Mouse (Mus musculus) embryonic fibroblast, embryonic 13.5 days (primary cell): Measurements from ENCODE around the gene Cnih3. TPM values are rescaled to one million over a fixed set of nuclear protein-coding genes. Genes with fewer than 3 reads are reported as not detected.

ENCODE experiments used
- H3K27ac ChIP-seq: 2 replicates; pipeline ENCODE4 v1.5.1; 2012; ENCODE audit warnings: low read length, control low read depth, inconsistent platforms; ENCODE audit not compliant: insufficient read depth
- H3K4me1 ChIP-seq: 2 replicates; pipeline ENCODE4 v1.6.1; 2011; ENCODE audit warnings: low read length; ENCODE audit not compliant: control insufficient read depth, insufficient read depth
- H3K4me3 ChIP-seq: 2 replicates; pipeline ENCODE4 v1.5.1; 2011; ENCODE audit warnings: mild to moderate bottlenecking, control low read depth, low read length; ENCODE audit not compliant: insufficient read depth
- CTCF ChIP-seq: IDR thresholded peaks from 2 replicates; pipeline ENCODE4 v1.5.1; 2011; ENCODE audit warnings: mild to moderate bottlenecking, control low read depth, low read length, moderate library complexity, borderline replicate concordance; ENCODE audit not compliant: insufficient read depth
- POLR2A ChIP-seq: IDR thresholded peaks from 2 replicates; pipeline ENCODE4 v1.6.1; 2011; ENCODE audit warnings: low read depth, mild to moderate bottlenecking, control low read depth, low read length, moderate library complexity
- polyA plus RNA-seq: library from polyadenylated mRNA; stranded (reverse); fragments of >200 nt; gene quantifications from 2 replicates; pipeline ENCODE4 v1.2.4, GENCODE M21; 2011; ENCODE audit warnings: low read depth; ENCODE audit not compliant: missing spikeins, insufficient read length

The Cnih3 gene
- polyA plus RNA-seq, 1 experiment = not detected

- H3K4me3 ChIP-seq = no peak overlapping the region
- H3K27ac ChIP-seq = no peak overlapping the region
- no peak for TF ChIP-seq CTCF
- no peak for TF ChIP-seq POLR2A
- H3K4me1 ChIP-seq = no peaks in the 10 kb centered on the region
Observed at GRCm38 (mm10) chr1:181460283-181460682, 107.9 kb downstream of the Cnih3 start.

- TF ChIP-seq CTCF = no peak
- no peak overlapping the region for H3K27ac ChIP-seq
- no peaks in the 10 kb centered on the region for H3K4me1 ChIP-seq
Observed at GRCm38 (mm10) chr1:181461484-181461883, 109.1 kb downstream of the Cnih3 start.

GRCm38 (mm10) chr1:181462051-181462905 is 109.8 kb downstream of the Cnih3 start:
- TF ChIP-seq POLR2A = no peak
- no peak for TF ChIP-seq CTCF
- no peak overlapping the region for H3K27ac ChIP-seq
- no peaks in the 10 kb centered on the region for H3K4me1 ChIP-seq
- H3K4me3 ChIP-seq = no peak overlapping the region

More at GRCm38 (mm10) chr1:181461484-181461883, 109.1 kb downstream of the Cnih3 start:
- H3K4me3 ChIP-seq = no peak overlapping the region

- H3K4me3 ChIP-seq = no peak overlapping the region
- TF ChIP-seq POLR2A (no peak), CTCF (no peak)
- H3K4me1 ChIP-seq = no peaks in the 10 kb centered on the region
- no peak overlapping the region for H3K27ac ChIP-seq
Observed at GRCm38 (mm10) chr1:181462906-181463179, 110.4 kb downstream of the Cnih3 start.

GRCm38 (mm10) chr1:181465027-181465426 is 112.6 kb downstream of the Cnih3 start:
- TF ChIP-seq CTCF = no peak
- no peak for TF ChIP-seq POLR2A
- Histone ChIP-seq H3K4me3 (no peak overlapping the region), H3K27ac (no peak overlapping the region), H3K4me1 (no peaks in the 10 kb centered on the region)

- Histone ChIP-seq H3K27ac (no peak overlapping the region), H3K4me1 (no peaks in the 10 kb centered on the region), H3K4me3 (no peak overlapping the region)
- TF ChIP-seq CTCF (no peak), POLR2A (no peak)
Observed at GRCm38 (mm10) chr1:181466040-181466439, 113.6 kb downstream of the Cnih3 start.

- Histone ChIP-seq H3K4me3 (no peak overlapping the region), H3K27ac (no peak overlapping the region), H3K4me1 (no peaks in the 10 kb centered on the region)
- TF ChIP-seq CTCF (no peak), POLR2A (no peak)
Observed at GRCm38 (mm10) chr1:181466601-181467320, 114.3 kb downstream of the Cnih3 start.

GRCm38 (mm10) chr1:181467321-181467670 is 114.9 kb downstream of the Cnih3 start:
- TF ChIP-seq CTCF (no peak), POLR2A (no peak)
- Histone ChIP-seq H3K4me1 (no peaks in the 10 kb centered on the region), H3K4me3 (no peak overlapping the region), H3K27ac (no peak overlapping the region)

- no peak for TF ChIP-seq POLR2A
- TF ChIP-seq CTCF = no peak
- no peak overlapping the region for H3K4me3 ChIP-seq
- H3K27ac ChIP-seq = no peak overlapping the region
- no peaks in the 10 kb centered on the region for H3K4me1 ChIP-seq
Observed at GRCm38 (mm10) chr1:181469415-181469814, 117.0 kb downstream of the Cnih3 start.

- no peak overlapping the region for H3K4me3 ChIP-seq
- no peaks in the 10 kb centered on the region for H3K4me1 ChIP-seq
- TF ChIP-seq CTCF (no peak), POLR2A (no peak)
- no peak overlapping the region for H3K27ac ChIP-seq
Observed at GRCm38 (mm10) chr1:181476141-181476540, 123.7 kb downstream of the Cnih3 start.

GRCm38 (mm10) chr1:181476557-181476956 is 124.1 kb downstream of the Cnih3 start:
- H3K4me3 ChIP-seq = no peak overlapping the region
- TF ChIP-seq CTCF (no peak), POLR2A (no peak)
- no peak overlapping the region for H3K27ac ChIP-seq
- no peaks in the 10 kb centered on the region for H3K4me1 ChIP-seq
